Mouse (Mus musculus): ENCODE results near the gene Dcn. TPM values are rescaled to one million over a fixed set of nuclear protein-coding genes. Genes with fewer than 3 reads are reported as not detected.

The Dcn gene
- polyA plus RNA-seq, 1 experiment from 2014 or later: 30.6 TPM

DNA sequence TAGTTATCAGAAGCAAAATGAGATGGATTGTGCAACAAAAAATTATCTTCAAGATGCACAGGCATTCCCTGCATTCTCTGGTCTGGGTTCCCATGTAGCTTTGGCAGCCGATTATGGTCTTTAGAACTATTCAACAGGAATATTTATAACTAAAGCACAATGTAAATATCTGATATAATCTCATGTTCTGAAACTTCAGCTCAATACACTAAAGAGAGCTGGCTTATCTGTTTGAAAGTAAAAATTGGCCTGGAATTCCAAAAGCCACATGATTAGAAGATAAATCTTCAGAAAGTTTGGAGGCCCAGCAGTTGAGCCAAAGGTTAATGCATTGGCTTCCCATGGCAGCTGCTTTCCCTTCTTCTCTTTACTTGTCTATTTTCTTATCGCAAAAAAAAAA is 4.6 kb downstream of the Dcn start:
- WGBS: 86% methylated on average over 1 of the region's 2 CpGs
- ATAC-seq (ENCODE audit: low FRiP score): no peak
- no peak overlapping the region for H3K9ac ChIP-seq
- H3K4me2 ChIP-seq: no peak overlapping the region
- H3K27ac ChIP-seq: no peak overlapping the region
- H3K9me3 ChIP-seq: no peaks in the 10 kb centered on the region
- no peaks in the 10 kb centered on the region for H3K27me3 ChIP-seq
- H3K4me3 ChIP-seq (replicated peaks): no peak overlapping the region
- H3K36me3 ChIP-seq (replicated peaks): no peaks in the 10 kb centered on the region
- peaks cover 10% of the 10 kb centered on the region for H3K4me1 ChIP-seq

DNA sequence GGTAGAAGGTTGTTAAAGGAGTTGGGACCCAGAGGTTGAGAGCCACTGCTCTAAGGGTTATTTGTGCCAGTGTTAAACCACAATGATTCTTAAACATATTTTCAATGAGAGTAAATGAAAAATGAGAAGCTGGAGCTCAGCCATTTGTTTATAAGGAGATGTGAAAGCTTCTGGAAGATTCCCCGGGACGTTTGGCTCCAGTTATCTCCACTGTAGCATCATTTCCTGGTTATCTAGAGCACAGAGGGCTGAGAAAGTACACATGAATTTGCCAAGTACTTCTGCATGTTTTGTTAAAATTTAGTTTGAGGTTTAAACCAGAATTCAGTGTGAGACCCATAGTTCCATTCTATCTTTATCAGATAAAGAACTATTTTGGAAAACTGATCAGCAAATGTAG is 5.7 kb downstream of the Dcn start:
- 91% methylated on average over 2 of the region's 2 CpGs for WGBS
- no peak for ATAC-seq (ENCODE audit: low FRiP score)
- H3K27me3 ChIP-seq: no peaks in the 10 kb centered on the region
- H3K27ac ChIP-seq: no peak overlapping the region
- no peak overlapping the region for H3K4me3 ChIP-seq (replicated peaks)
- H3K9ac ChIP-seq: no peak overlapping the region
- no peaks in the 10 kb centered on the region for H3K36me3 ChIP-seq (replicated peaks)
- no peak overlapping the region for H3K4me2 ChIP-seq
- no peaks in the 10 kb centered on the region for H3K9me3 ChIP-seq
- H3K4me1 ChIP-seq: no peaks in the 10 kb centered on the region

- Histone ChIP-seq H3K4me3 (replicated peaks) (no peak overlapping the region), H3K27ac (no peak overlapping the region), H3K9ac (no peak overlapping the region), H3K27me3 (no peaks in the 10 kb centered on the region), H3K4me2 (no peak overlapping the region), H3K9me3 (no peaks in the 10 kb centered on the region), H3K4me1 (no peaks in the 10 kb centered on the region), H3K36me3 (replicated peaks) (no peaks in the 10 kb centered on the region)
- no peak for ATAC-seq (ENCODE audit: low FRiP score)
Observed at GRCm38 (mm10) chr10:97486085-97486484, 6.7 kb downstream of the Dcn start.

DNA sequence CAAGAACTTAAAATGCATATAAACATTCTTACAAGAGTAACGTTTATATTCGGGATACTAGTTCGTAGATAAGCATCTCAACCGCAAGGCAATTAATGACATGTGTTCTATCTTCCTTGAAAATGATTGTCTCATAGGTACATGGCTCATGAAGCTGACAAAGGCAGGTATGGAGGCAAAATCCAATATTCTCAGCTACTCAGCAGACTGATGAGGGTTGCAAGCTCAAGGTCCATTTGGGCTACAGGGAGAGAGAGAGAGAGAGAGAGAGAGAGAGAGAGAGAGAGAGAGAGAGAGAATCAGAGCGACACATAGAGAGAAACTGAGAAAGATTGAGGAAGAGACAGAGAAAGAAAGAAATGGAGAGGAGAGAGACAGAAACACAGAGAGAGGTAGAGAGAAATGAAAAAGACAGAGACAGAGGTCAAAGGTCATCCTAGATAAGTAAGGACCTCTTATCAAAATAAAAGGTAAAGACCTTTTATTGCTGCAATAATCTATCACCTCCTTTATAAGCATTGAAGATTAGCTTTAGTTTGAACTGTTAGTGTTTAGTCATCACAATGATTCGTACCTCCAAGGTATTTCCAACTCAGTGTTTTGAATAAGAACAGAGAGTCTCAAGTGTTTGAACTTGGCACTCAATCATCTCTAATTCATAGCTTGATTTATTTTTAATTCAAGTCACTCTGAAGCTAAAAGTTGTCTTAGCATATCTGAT is 8.0 kb downstream of the Dcn start:
- 90% methylated on average over 6 of the region's 6 CpGs for WGBS
- H3K36me3 ChIP-seq (replicated peaks): no peaks in the 10 kb centered on the region
- H3K4me2 ChIP-seq: no peak overlapping the region
- ATAC-seq (ENCODE audit: low FRiP score): no peak
- H3K4me1 ChIP-seq: no peaks in the 10 kb centered on the region
- H3K9ac ChIP-seq: no peak overlapping the region
- no peaks in the 10 kb centered on the region for H3K9me3 ChIP-seq
- H3K4me3 ChIP-seq (replicated peaks): no peak overlapping the region
- H3K27me3 ChIP-seq: no peaks in the 10 kb centered on the region
- H3K27ac ChIP-seq: no peak overlapping the region

DNA sequence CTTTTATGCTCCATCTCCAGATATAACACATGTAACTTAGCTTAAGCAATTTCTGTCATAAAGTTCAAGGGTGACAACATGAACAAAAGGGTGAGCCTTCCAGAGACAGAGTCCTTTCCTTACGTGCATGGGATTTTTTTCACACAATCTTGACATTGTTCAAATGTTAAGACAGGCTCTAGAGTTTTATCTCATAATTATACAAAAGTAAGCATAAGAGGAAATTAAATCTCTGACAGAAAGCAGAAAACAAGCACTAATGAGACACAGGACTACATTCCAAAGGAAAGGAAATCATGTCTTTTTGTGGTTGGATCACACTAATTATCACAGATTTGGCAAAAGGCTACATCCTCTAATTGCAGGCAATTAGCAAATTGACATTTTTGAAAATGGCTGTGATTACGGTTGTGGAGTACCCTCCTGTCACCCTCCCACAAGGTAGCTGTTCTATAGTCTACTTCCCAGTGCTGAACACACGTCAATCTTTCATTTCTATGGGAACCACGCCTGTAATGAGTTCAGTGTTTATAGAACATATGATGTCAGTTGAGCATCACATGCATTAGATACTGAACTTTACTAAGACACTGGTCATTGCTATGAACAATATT is 13.1 kb downstream of the Dcn start:
- no peaks in the 10 kb centered on the region for H3K9me3 ChIP-seq
- H3K36me3 ChIP-seq (replicated peaks): no peaks in the 10 kb centered on the region
- H3K4me1 ChIP-seq: no peaks in the 10 kb centered on the region
- no peaks in the 10 kb centered on the region for H3K27me3 ChIP-seq
- H3K4me3 ChIP-seq (replicated peaks): no peak overlapping the region
- H3K4me2 ChIP-seq: no peak overlapping the region
- 43% methylated on average over 4 of the region's 4 CpGs for WGBS
- ATAC-seq (ENCODE audit: low FRiP score): peak; percentile 81; the same call in 1 of the 2 replicates
- no peak overlapping the region for H3K27ac ChIP-seq
- no peak overlapping the region for H3K9ac ChIP-seq

DNA sequence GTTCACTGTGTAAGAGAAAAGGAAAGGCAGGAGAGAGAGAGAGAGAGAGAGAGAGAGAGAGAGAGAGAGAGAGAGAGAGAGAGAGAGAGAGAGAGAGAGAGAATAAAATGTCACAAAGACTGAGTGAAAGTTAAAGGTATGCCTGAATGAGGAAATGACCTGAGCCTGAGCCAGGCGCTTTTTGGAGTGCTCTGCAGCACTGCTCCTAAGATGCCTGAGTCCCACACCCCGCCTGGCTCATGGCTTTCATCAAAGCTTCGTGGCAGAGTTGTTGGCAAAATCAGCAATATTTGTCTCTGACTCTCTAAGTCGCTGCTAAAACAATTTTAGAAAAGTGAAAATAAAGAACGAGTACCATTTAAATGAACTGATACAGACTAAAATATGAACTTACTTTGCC is 18.2 kb downstream of the Dcn start:
- H3K4me1 ChIP-seq: no peaks in the 10 kb centered on the region
- no peak overlapping the region for H3K4me3 ChIP-seq (replicated peaks)
- no peak overlapping the region for H3K9ac ChIP-seq
- no peak for ATAC-seq (ENCODE audit: low FRiP score)
- H3K27ac ChIP-seq: no peak overlapping the region
- H3K27me3 ChIP-seq: no peaks in the 10 kb centered on the region
- no peaks in the 10 kb centered on the region for H3K36me3 ChIP-seq (replicated peaks)
- WGBS: 59% methylated on average over 5 of the region's 5 CpGs
- H3K4me2 ChIP-seq: no peak overlapping the region
- no peaks in the 10 kb centered on the region for H3K9me3 ChIP-seq

- Histone ChIP-seq H3K27ac (no peak overlapping the region), H3K9me3 (no peaks in the 10 kb centered on the region), H3K4me2 (no peak overlapping the region), H3K4me3 (replicated peaks) (no peak overlapping the region), H3K36me3 (replicated peaks) (no peaks in the 10 kb centered on the region), H3K27me3 (no peaks in the 10 kb centered on the region), H3K9ac (no peak overlapping the region), H3K4me1 (no peaks in the 10 kb centered on the region)
- ATAC-seq (ENCODE audit: low FRiP score): no peak
- 86% methylated on average over 3 of the region's 3 CpGs for WGBS
Observed at GRCm38 (mm10) chr10:97523366-97523765, 44.0 kb downstream of the Dcn start.

DNA sequence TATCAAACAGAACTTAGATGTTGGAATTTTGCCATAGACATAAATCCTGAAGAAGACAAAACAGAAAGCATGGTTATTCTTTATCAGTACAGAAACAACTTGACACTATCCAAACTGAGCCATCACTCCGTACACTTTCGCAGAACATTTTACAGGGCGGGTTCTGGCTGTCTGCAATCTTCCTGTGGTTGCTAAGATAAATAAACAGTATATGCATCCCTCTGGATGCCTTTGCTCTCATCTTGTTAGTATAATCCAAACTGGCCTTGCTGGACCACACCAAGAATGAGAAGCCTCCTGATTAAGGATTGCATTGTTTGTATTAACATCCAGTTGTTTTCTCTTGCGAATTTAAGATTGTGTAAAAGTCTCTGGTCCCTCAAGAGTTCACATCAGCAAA is 56.3 kb downstream of the Dcn start:
- H3K9ac ChIP-seq: no peak overlapping the region
- H3K4me2 ChIP-seq: no peak overlapping the region
- no peak for ATAC-seq (ENCODE audit: low FRiP score)
- H3K4me1 ChIP-seq: no peaks in the 10 kb centered on the region
- 86% methylated on average over 4 of the region's 4 CpGs for WGBS
- H3K4me3 ChIP-seq (replicated peaks): no peak overlapping the region
- H3K9me3 ChIP-seq: no peaks in the 10 kb centered on the region
- H3K36me3 ChIP-seq (replicated peaks): no peaks in the 10 kb centered on the region
- no peak overlapping the region for H3K27ac ChIP-seq
- H3K27me3 ChIP-seq: no peaks in the 10 kb centered on the region

- ATAC-seq (ENCODE audit: low FRiP score): no peak
Observed at GRCm38 (mm10) chr10:97536921-97537320, 57.5 kb downstream of the Dcn start.

DNA sequence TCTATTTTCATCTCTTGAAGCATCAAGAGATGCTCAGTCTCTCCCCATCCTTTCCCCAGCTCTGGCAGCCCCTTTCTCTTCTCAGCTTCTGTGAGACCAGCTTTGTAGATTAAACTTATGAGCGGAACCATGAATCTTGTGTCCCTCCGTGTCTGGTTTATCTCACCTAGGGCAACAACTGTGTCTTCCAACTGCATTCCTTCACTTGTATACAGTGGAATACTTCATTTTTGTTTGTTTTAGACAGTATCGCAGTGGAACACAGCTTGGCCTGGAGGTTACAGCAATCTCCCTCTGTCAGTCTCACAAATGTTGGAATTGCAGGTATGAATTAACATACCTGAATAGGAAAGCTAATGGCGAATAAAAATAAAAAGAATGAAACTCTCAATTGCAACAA is 58.8 kb downstream of the Dcn start:
- Histone ChIP-seq H3K4me2 (no peak overlapping the region), H3K4me3 (replicated peaks) (no peak overlapping the region), H3K9me3 (no peaks in the 10 kb centered on the region), H3K9ac (no peak overlapping the region), H3K27me3 (no peaks in the 10 kb centered on the region), H3K27ac (no peak overlapping the region), H3K4me1 (no peaks in the 10 kb centered on the region), H3K36me3 (replicated peaks) (no peaks in the 10 kb centered on the region)
- WGBS: 91% methylated on average over 4 of the region's 4 CpGs
- ATAC-seq (ENCODE audit: low FRiP score): no peak

More at GRCm38 (mm10) chr10:97536921-97537320, 57.5 kb downstream of the Dcn start:
- no peak overlapping the region for H3K4me2 ChIP-seq
- H3K36me3 ChIP-seq (replicated peaks): no peaks in the 10 kb centered on the region
- H3K27me3 ChIP-seq: no peaks in the 10 kb centered on the region
- no peak overlapping the region for H3K27ac ChIP-seq
- no peaks in the 10 kb centered on the region for H3K9me3 ChIP-seq
- H3K4me1 ChIP-seq: no peaks in the 10 kb centered on the region
- no peak overlapping the region for H3K9ac ChIP-seq
- WGBS: 83% methylated on average over 2 of the region's 2 CpGs
- no peak overlapping the region for H3K4me3 ChIP-seq (replicated peaks)

- Histone ChIP-seq H3K4me3 (replicated peaks) (no peak overlapping the region), H3K36me3 (replicated peaks) (no peaks in the 10 kb centered on the region), H3K4me1 (no peaks in the 10 kb centered on the region), H3K9ac (no peak overlapping the region), H3K27ac (no peak overlapping the region), H3K27me3 (no peaks in the 10 kb centered on the region), H3K9me3 (no peaks in the 10 kb centered on the region), H3K4me2 (no peak overlapping the region)
- no peak for ATAC-seq (ENCODE audit: low FRiP score)
- 81% methylated on average over 1 of the region's 1 CpGs for WGBS
Observed at GRCm38 (mm10) chr10:97547740-97548139, 68.3 kb downstream of the Dcn start.

GRCm38 (mm10) chr10:97564957-97565856 is 85.8 kb downstream of the Dcn start, which contains the start of gene Lum:
TSS of gene Lum (plus strand) at chr10:97565128.
- no peak within 1 kb of the TSS for H3K27ac ChIP-seq
- no peaks in the 10 kb centered on the region for H3K27me3 ChIP-seq
- H3K4me2 ChIP-seq: no peak within 1 kb of the TSS
- no peak; the same call in 1 of the 2 replicates for ATAC-seq (ENCODE audit: low FRiP score)
- no peaks in the 10 kb centered on the region for H3K36me3 ChIP-seq (replicated peaks)
- WGBS: 50% methylated on average over 10 of the region's 10 CpGs
- H3K4me3 ChIP-seq (replicated peaks): no peak within 1 kb of the TSS
- no peaks in the 10 kb centered on the region for H3K4me1 ChIP-seq
- H3K9me3 ChIP-seq: no peaks in the 10 kb centered on the region
- H3K9ac ChIP-seq: no peak within 1 kb of the TSS

Measured in forebrain, embryonic 12.5 days (tissue).